Mouse (Mus musculus) spleen, adult 2 months (tissue): ENCODE measurements around the gene Cep152. TPM values are rescaled to one million over a fixed set of nuclear protein-coding genes. Genes with fewer than 3 reads are reported as not detected.

Experiments used
- DNase-seq, 2 experiments: peaks; one replicate each; pipeline versions ENCODE4 v3.0.0 to v3.0.0-alpha.2; 2012 to 2021; ENCODE audit warnings: low spot score in 2 of 2, low read depth in 1 of 2
- H3K27ac ChIP-seq: fragments of 200-500 bp; 2 replicates; pipeline ENCODE4 v1.5.1; 2012; ENCODE audit warnings: low read length, inconsistent platforms; ENCODE audit not compliant: insufficient read depth
- H3K27me3 ChIP-seq: fragments of 200-500 bp; 2 replicates; pipeline ENCODE4 v1.6.1; 2012; ENCODE audit warnings: mild to moderate bottlenecking, moderate library complexity, low read length, inconsistent platforms; ENCODE audit not compliant: control insufficient read depth, insufficient read depth
- H3K36me3 ChIP-seq: fragments of 200-500 bp; 2 replicates; pipeline ENCODE4 v1.6.1; 2012; ENCODE audit warnings: mild to moderate bottlenecking, low read length, inconsistent platforms; ENCODE audit not compliant: control insufficient read depth, insufficient read depth
- H3K4me1 ChIP-seq: fragments of 200-500 bp; 2 replicates; pipeline ENCODE4 v1.6.1; 2011; ENCODE audit warnings: inconsistent platforms; ENCODE audit not compliant: control insufficient read depth, insufficient read depth, insufficient read length
- H3K4me3 ChIP-seq: fragments of 200-500 bp; 2 replicates; pipeline ENCODE4 v1.5.1; 2011; ENCODE audit warnings: mild to moderate bottlenecking, inconsistent platforms; ENCODE audit not compliant: insufficient read depth, insufficient read length; ENCODE audit errors: extremely low read depth
- CTCF ChIP-seq: fragments of 200-500 bp; IDR thresholded peaks from 2 replicates; pipeline ENCODE4 v1.5.1; 2011; ENCODE audit warnings: mild to moderate bottlenecking, inconsistent platforms; ENCODE audit not compliant: insufficient read depth, insufficient read length, insufficient replicate concordance; ENCODE audit errors: extremely low read depth
- POLR2A ChIP-seq: fragments of 200-500 bp; IDR thresholded peaks from 2 replicates; pipeline ENCODE4 v1.6.1; 2011; ENCODE audit warnings: low read depth, low read length, inconsistent platforms
- WGBS: fragments of 180-500 bp; shearing (Covaris S2); methylation state at CpG from one replicate; pipeline ENCODE4 v1.1.7; 2018; 5-methylcytosine and 5-hydroxymethylcytosine counted together
- polyA plus RNA-seq: library from polyadenylated mRNA; depleted of rRNA; stranded (reverse); fragments of >200 nt; gene quantifications from 2 replicates; pipeline ENCODE4 v1.2.3, GENCODE M21; 2012

The Cep152 gene
- polyA plus RNA-seq, 1 experiment = 1.8 TPM

DNA sequence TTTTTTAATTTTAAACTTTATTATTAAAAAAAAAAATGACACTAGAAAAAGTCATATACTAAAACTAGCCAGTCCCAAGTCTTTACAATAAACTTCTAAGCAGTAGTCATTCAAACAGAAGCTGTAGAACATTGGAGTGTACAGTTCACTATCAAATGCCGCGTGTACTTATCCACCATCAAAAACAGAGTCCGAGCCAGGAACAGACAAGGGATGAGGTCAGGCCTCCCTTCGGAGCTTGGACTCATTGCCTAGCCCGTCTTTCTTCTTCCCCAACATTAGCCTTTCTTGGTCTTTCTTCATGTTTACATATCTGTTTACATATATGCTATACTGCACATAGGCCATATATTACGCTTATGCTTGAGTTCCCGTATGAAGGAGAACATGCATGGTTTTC lies 9.5 kb downstream of the Cep152 start:
- no peaks in the 10 kb centered on the region for H3K27me3 ChIP-seq
- WGBS = 96% methylated on average over 7 of the region's 7 CpGs
- no peak overlapping the region for H3K27ac ChIP-seq
- TF ChIP-seq CTCF (no peak), POLR2A (no peak)
- no peak overlapping the region for H3K4me3 ChIP-seq
- peaks cover 36% of the 10 kb centered on the region for H3K36me3 ChIP-seq
- no peak for DNase-seq
- no peaks in the 10 kb centered on the region for H3K4me1 ChIP-seq

GRCm38 (mm10) chr2:125606220-125606845 lies 18.6 kb downstream of the Cep152 start:
- 96% methylated on average over 17 of the region's 17 CpGs for WGBS
- no peak for DNase-seq
- H3K4me3 ChIP-seq = no peak overlapping the region
- H3K27ac ChIP-seq = no peak overlapping the region
- peaks cover 17% of the 10 kb centered on the region for H3K36me3 ChIP-seq
- no peaks in the 10 kb centered on the region for H3K4me1 ChIP-seq
- H3K27me3 ChIP-seq = no peaks in the 10 kb centered on the region
- TF ChIP-seq CTCF (no peak), POLR2A (no peak)

GRCm38 (mm10) chr2:125604646-125605045 lies 20.3 kb downstream of the Cep152 start:
- Histone ChIP-seq H3K4me3 (no peak overlapping the region), H3K4me1 (no peaks in the 10 kb centered on the region), H3K27me3 (no peaks in the 10 kb centered on the region), H3K36me3 (peaks cover 23% of the 10 kb centered on the region), H3K27ac (no peak overlapping the region)
- no peak for DNase-seq
- TF ChIP-seq CTCF (peak; percentile 21; the same call in 1 of the 2 replicates), POLR2A (no peak)
- WGBS = 89% methylated on average over 7 of the region's 7 CpGs

DNA sequence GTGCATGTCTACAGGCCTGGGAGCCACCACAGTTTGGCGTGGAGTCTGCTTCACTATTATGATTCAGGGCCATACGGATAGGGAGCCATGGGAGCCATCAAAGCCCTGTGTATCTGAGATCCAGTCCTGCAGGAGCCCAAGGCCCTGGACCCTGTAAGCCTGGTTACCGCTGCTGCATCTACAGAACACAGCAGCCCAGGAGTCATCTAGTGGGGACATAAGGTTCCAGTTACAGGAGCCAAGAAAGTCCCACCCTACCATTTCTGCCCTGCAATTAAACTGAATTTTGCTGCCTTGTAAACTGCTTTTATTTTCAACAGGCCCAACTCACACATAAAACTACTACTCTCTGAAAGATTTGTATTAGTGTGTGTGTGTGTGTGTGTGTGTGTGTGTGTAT lies 21.9 kb downstream of the Cep152 start:
- Histone ChIP-seq H3K36me3 (peaks cover 27% of the 10 kb centered on the region), H3K27ac (no peak overlapping the region), H3K27me3 (no peaks in the 10 kb centered on the region), H3K4me3 (no peak overlapping the region), H3K4me1 (no peaks in the 10 kb centered on the region)
- no peak for DNase-seq
- 95% methylated on average over 3 of the region's 3 CpGs for WGBS
- TF ChIP-seq CTCF (no peak), POLR2A (no peak)

GRCm38 (mm10) chr2:125598958-125599357 lies 26.0 kb downstream of the Cep152 start:
- no peak for DNase-seq
- WGBS = 92% methylated on average over 4 of the region's 4 CpGs
- H3K4me3 ChIP-seq = no peak overlapping the region
- TF ChIP-seq POLR2A (no peak), CTCF (no peak)
- H3K4me1 ChIP-seq = no peaks in the 10 kb centered on the region
- H3K27ac ChIP-seq = no peak overlapping the region
- no peaks in the 10 kb centered on the region for H3K27me3 ChIP-seq
- peaks cover 37% of the 10 kb centered on the region for H3K36me3 ChIP-seq

- no peak for TF ChIP-seq POLR2A
- no peak for TF ChIP-seq CTCF
- no peak overlapping the region for H3K4me3 ChIP-seq
- 93% methylated on average over 6 of the region's 6 CpGs for WGBS
- no peaks in the 10 kb centered on the region for H3K27me3 ChIP-seq
- no peak overlapping the region for H3K27ac ChIP-seq
- no peak for DNase-seq
- H3K4me1 ChIP-seq = no peaks in the 10 kb centered on the region
- H3K36me3 ChIP-seq = peaks cover 36% of the 10 kb centered on the region
Observed at GRCm38 (mm10) chr2:125598251-125598650, 26.7 kb downstream of the Cep152 start.

DNA sequence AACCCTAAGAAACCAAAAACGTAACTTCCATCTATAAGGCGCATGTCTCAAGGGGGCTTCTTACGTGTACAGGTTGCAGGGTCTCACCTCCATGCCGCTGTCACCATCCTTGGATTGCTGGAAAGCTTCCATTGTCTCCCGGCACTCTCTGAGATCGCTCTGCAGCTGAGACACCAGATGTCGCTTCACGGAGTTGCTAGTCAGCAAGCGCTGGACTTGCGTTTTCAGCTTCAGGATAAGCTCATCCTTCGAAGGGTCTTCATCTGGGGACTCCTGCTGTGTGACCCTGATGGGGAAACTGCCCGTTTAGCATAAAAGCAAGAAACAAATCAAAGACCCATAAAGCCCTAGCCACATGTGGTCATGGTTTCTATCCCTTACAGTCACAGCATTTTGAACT lies 30.1 kb downstream of the Cep152 start:
- H3K27ac ChIP-seq = no peak overlapping the region
- H3K4me3 ChIP-seq = no peak overlapping the region
- peaks cover 26% of the 10 kb centered on the region for H3K36me3 ChIP-seq
- TF ChIP-seq CTCF (no peak), POLR2A (no peak)
- 96% methylated on average over 12 of the region's 12 CpGs for WGBS
- no peak for DNase-seq
- no peaks in the 10 kb centered on the region for H3K4me1 ChIP-seq
- no peaks in the 10 kb centered on the region for H3K27me3 ChIP-seq
